13 mouse cellular contexts compared by ENCODE assay signal in the genomic region with DNA sequence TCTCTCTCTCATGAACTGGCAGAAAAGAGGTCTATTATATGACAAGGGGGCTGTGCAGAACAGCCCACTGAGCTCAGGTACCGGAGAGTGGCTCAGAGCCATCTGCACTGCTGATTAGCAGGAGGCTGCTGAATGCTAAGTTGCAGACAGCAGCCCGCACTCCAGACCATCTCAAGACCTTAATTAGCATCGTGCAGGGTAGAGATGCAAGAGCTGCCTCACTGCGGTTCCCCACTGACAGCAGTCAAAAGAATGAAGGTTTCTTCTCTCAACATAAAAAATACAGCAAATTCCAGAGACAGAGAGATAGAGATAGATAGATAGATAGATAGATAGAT. TPM values are rescaled to one million over a fixed set of nuclear protein-coding genes. Genes with fewer than 3 reads are reported as not detected.
DNase-seq lines count a peak whose midpoint lies in the region; ATAC-seq and TF ChIP-seq lines count a peak whose summit lies in the region.
"Had no signal": no experiment of that assay in that cellular context is flagged by ENCODE, and none has a peak within 500 bp of the region (broad histone marks: within the 10 kb centered on the region; RNA-seq: fewer than 3 reads in every experiment).

No protein-coding gene starts in this region.

- H3K9ac ChIP-seq in hindbrain, embryonic 16.5 days (ENCODE audit: low read depth, low read length): no peak overlapping the region
- H3K9ac ChIP-seq in CH12.LX (ENCODE audit: insufficient read depth, low read depth): 0 out of 2 replicates have a peak overlapping the region, but pooled peaks have one; percentile 51
- H3K9ac ChIP-seq in liver, embryonic 16.5 days (ENCODE audit: low read depth, low read length): no peak overlapping the region
- H3K9ac ChIP-seq: limb, embryonic 12.5 days had no signal

- H3K9me3 ChIP-seq in hindbrain, embryonic 16.5 days (ENCODE audit: control insufficient read depth, low read length): no peaks in the 10 kb centered on the region
- H3K9me3 ChIP-seq in hindbrain, embryonic 10.5 days: no peaks in the 10 kb centered on the region
- H3K9me3 ChIP-seq in CH12.LX (replicated peaks; ENCODE audit: low read length): no peaks in the 10 kb centered on the region
- H3K9me3 ChIP-seq in liver, embryonic 16.5 days (replicated peaks; ENCODE audit: control insufficient read depth, low read length): no peaks in the 10 kb centered on the region
- H3K9me3 ChIP-seq in embryonic facial prominence, embryonic 10.5 days: no peaks in the 10 kb centered on the region
- H3K9me3 ChIP-seq: G1E; limb, embryonic 12.5 days had no signal

- ATAC-seq in hindbrain, embryonic 16.5 days: no peak
- ATAC-seq in liver, embryonic 16.5 days (ENCODE audit: low read depth): no peak

- TF ChIP-seq RAD21 in CH12.LX (IDR thresholded peaks at IDR 0.05; ENCODE audit: low read depth, low read length): no peak

- TF ChIP-seq EP300 in CH12.LX (IDR thresholded peaks at IDR 0.05; ENCODE audit: low read length): no peak

- dilution Hi-C loops in CH12.LX (cut with MboI; ENCODE audit: extremely low pct_ligation_motif_present, extremely low pct_unique_long_range_greater_than_20kb, low sequenced_read_pairs): no loop called here

- in situ Hi-C loops in CH12.LX (cut with MboI; ENCODE audit: low pct_ligation_motif_present, low pct_unique_long_range_greater_than_20kb, low sequenced_read_pairs): no loop called here

- DNase-seq in cerebellum, postnatal 14 days: peak; percentile 9 to 17
- no peak for DNase-seq in cerebellum, adult 11-12 months
- DNase-seq in hindbrain, embryonic 10.5 days (ENCODE audit: low spot score): no peak
- no peak for DNase-seq in CH12.LX (ENCODE audit: extremely low read depth)
- no peak for DNase-seq in embryonic facial prominence, embryonic 10.5 days (ENCODE audit: low spot score)
- DNase-seq in left cerebral cortex, adult 11 months (ENCODE audit: low spot score): no peak
- DNase-seq: gastrocnemius, postnatal 25 days; lung, postnatal 4 days; right cerebral cortex, postnatal 14 days had no signal

- 26% methylated on average over 4 of the region's 4 CpGs for WGBS in hindbrain, embryonic 16.5 days
- WGBS in hindbrain, embryonic 10.5 days: 49% methylated on average over 4 of the region's 4 CpGs
- 47% methylated on average over 4 of the region's 4 CpGs for WGBS in liver, embryonic 16.5 days (ENCODE audit: insufficient replicate concordance)
- 55% methylated on average over 4 of the region's 4 CpGs for WGBS in embryonic facial prominence, embryonic 10.5 days

- H3K4me3 ChIP-seq in hindbrain, embryonic 16.5 days (ENCODE audit: low read length): no peak overlapping the region
- no peak overlapping the region for H3K4me3 ChIP-seq in hindbrain, embryonic 10.5 days
- H3K4me3 ChIP-seq in CH12.LX (replicated peaks in 1 of 3; ENCODE audit: low read depth in 2 of 3, low read length in 2 of 3, poor library complexity in 1 of 3): no peak overlapping the region
- no peak overlapping the region; the same call in 1 of the 2 replicates for H3K4me3 ChIP-seq in liver, embryonic 16.5 days (ENCODE audit: low read depth, low read length)
- H3K4me3 ChIP-seq in embryonic facial prominence, embryonic 10.5 days: no peak overlapping the region
- H3K4me3 ChIP-seq: limb, embryonic 12.5 days had no signal

- H3K4me1 ChIP-seq in hindbrain, embryonic 16.5 days (ENCODE audit: control insufficient read depth, insufficient read depth, low read depth, low read length): no peaks in the 10 kb centered on the region
- no peaks in the 10 kb centered on the region for H3K4me1 ChIP-seq in hindbrain, embryonic 10.5 days (replicated peaks)
- peaks cover 0 to 6% of the 10 kb centered on the region in 2 experiments; a peak in 3 of 4 replicates for H3K4me1 ChIP-seq in CH12.LX (ENCODE audit: control insufficient read depth in 1 of 2, insufficient read depth in 2 of 2)
- no peaks in the 10 kb centered on the region for H3K4me1 ChIP-seq in liver, embryonic 16.5 days (ENCODE audit: control insufficient read depth, low read depth, low read length)
- H3K4me1 ChIP-seq in embryonic facial prominence, embryonic 10.5 days: 0 out of 2 replicates have a peak, but pooled peaks cover 6% of the 10 kb centered on the region
- H3K4me1 ChIP-seq: limb, embryonic 12.5 days had no signal

- no peak for TF ChIP-seq POLR2A in CH12.LX (IDR thresholded peaks at IDR 0.05; ENCODE audit: low read depth, low read length)

- no peaks in the 10 kb centered on the region for H3K79me2 ChIP-seq in CH12.LX (replicated peaks; ENCODE audit: control insufficient read depth, extremely low read depth, insufficient read depth, poor library complexity, severe bottlenecking)

- no peak for TF ChIP-seq CTCF in CH12.LX (conservative IDR thresholded peaks at IDR 0.05 in 1 of 2, IDR thresholded peaks at IDR 0.05 in 1 of 2; ENCODE audit: low read depth in 2 of 2, low read length in 2 of 2)

- no peaks in the 10 kb centered on the region for H3K27me3 ChIP-seq in hindbrain, embryonic 16.5 days (replicated peaks; ENCODE audit: control insufficient read depth, insufficient read depth, low read length)
- no peaks in the 10 kb centered on the region for H3K27me3 ChIP-seq in hindbrain, embryonic 10.5 days (ENCODE audit: insufficient read depth, poor library complexity, severe bottlenecking)
- no peaks in the 10 kb centered on the region for H3K27me3 ChIP-seq in CH12.LX (replicated peaks)
- H3K27me3 ChIP-seq in liver, embryonic 16.5 days (ENCODE audit: control insufficient read depth, insufficient read depth, low read depth, low read length): no peaks in the 10 kb centered on the region
- H3K27me3 ChIP-seq in embryonic facial prominence, embryonic 10.5 days (replicated peaks; ENCODE audit: low read depth, poor library complexity, severe bottlenecking): no peaks in the 10 kb centered on the region
- H3K27me3 ChIP-seq: limb, embryonic 12.5 days had no signal

- peak overlapping the region; percentile 17; the same call in 1 of the 2 replicates for H3K4me2 ChIP-seq in hindbrain, embryonic 16.5 days (ENCODE audit: low read length)
- H3K4me2 ChIP-seq in CH12.LX (ENCODE audit: insufficient read depth, low read depth, poor library complexity, severe bottlenecking): peak overlapping the region; percentile 78
- peak overlapping the region; percentile 47; the same call in 1 of the 2 replicates for H3K4me2 ChIP-seq in liver, embryonic 16.5 days (ENCODE audit: low read depth, low read length)
- H3K4me2 ChIP-seq: limb, embryonic 12.5 days had no signal

- no peaks in the 10 kb centered on the region for H3K36me3 ChIP-seq in hindbrain, embryonic 16.5 days (ENCODE audit: control insufficient read depth, insufficient read depth, low read length)
- no peaks in the 10 kb centered on the region for H3K36me3 ChIP-seq in hindbrain, embryonic 10.5 days
- H3K36me3 ChIP-seq in CH12.LX (replicated peaks in 1 of 2; ENCODE audit: control insufficient read depth in 1 of 2, insufficient read depth in 1 of 2, low read length in 1 of 2): no peaks in the 10 kb centered on the region
- H3K36me3 ChIP-seq in liver, embryonic 16.5 days (ENCODE audit: control insufficient read depth, insufficient read depth): no peaks in the 10 kb centered on the region
- no peaks in the 10 kb centered on the region for H3K36me3 ChIP-seq in embryonic facial prominence, embryonic 10.5 days (replicated peaks)
- H3K36me3 ChIP-seq: G1E; limb, embryonic 12.5 days had no signal

- no peak overlapping the region for H3K27ac ChIP-seq in hindbrain, embryonic 16.5 days (ENCODE audit: low read depth, low read length)
- no peak overlapping the region for H3K27ac ChIP-seq in hindbrain, embryonic 10.5 days
- no peak overlapping the region for H3K27ac ChIP-seq in CH12.LX (ENCODE audit: insufficient read depth, low read depth)
- no peak overlapping the region for H3K27ac ChIP-seq in liver, embryonic 16.5 days (ENCODE audit: low read length)
- H3K27ac ChIP-seq in embryonic facial prominence, embryonic 10.5 days (replicated peaks): no peak overlapping the region
- H3K27ac ChIP-seq: limb, embryonic 12.5 days had no signal

TF ChIP-seq in CH12.LX, 34 proteins besides CTCF, POLR2A, EP300 and RAD21:
- TF ChIP-seq ZMIZ1 (IDR thresholded peaks at IDR 0.05; ENCODE audit: low read depth, low read length): no peak
- no peak for TF ChIP-seq USF1 (IDR thresholded peaks at IDR 0.05; ENCODE audit: low read depth, low read length)

RNA-seq across cellular contexts. Expression of a gene that starts 45.2 kb away (rescaled TPM):
- polyA plus RNA-seq in hindbrain, embryonic 16.5 days (2015; fragmentation: Nextera tagmentation; extraction: Ambion mirVana): 32.0 and 39.8 TPM in 2 replicates
- 40.4 and 46.2 TPM in 2 replicates for polyA plus RNA-seq in hindbrain, embryonic 10.5 days (2016; fragmentation: Nextera tagmentation; extraction: Ambion mirVana)
- total RNA-seq in CH12.LX (2012; rRNA removed) (23.2 and 24.9 TPM in 2 replicates), CH12.LX (2014; rRNA removed) (6.6 and 7.0 TPM in 2 replicates)
- polyA plus RNA-seq in CH12.LX (2012; ENCODE audit: insufficient read length, low read depth): 16.2 and 19.3 TPM in 2 replicates
- 32.7 and 34.1 TPM in 2 replicates for polyA plus RNA-seq in liver, embryonic 16.5 days (2015; fragmentation: Nextera tagmentation; extraction: Ambion mirVana)
- 41.3 and 44.0 TPM in 2 replicates for polyA plus RNA-seq in embryonic facial prominence, embryonic 10.5 days (2016; fragmentation: Nextera tagmentation; extraction: Ambion mirVana)

Comparison
In these comparisons a context has a peak if more than half of its experiments do, and no peak if none do; other contexts are left out.
1. DNase-seq: peak in cerebellum, postnatal 14 days (2 of 2); none in cerebellum, adult 11-12 months (single experiment), hindbrain, embryonic 10.5 days (single experiment), CH12.LX (single experiment), embryonic facial prominence, embryonic 10.5 days (single experiment) and left cerebral cortex, adult 11 months (single experiment).
2. H3K4me2 ChIP-seq: peak in every context shown above with its lines; median percentile 78 in CH12.LX; 47 in liver, embryonic 16.5 days; 17 in hindbrain, embryonic 16.5 days.